Mouse (Mus musculus): Measurements from ENCODE around the gene Prr29. TPM values are rescaled to one million over a fixed set of nuclear protein-coding genes. Genes with fewer than 3 reads are reported as not detected.

The Prr29 gene
- polyA plus RNA-seq, 1 experiment from 2014 or later, result 0.92 TPM

DNA sequence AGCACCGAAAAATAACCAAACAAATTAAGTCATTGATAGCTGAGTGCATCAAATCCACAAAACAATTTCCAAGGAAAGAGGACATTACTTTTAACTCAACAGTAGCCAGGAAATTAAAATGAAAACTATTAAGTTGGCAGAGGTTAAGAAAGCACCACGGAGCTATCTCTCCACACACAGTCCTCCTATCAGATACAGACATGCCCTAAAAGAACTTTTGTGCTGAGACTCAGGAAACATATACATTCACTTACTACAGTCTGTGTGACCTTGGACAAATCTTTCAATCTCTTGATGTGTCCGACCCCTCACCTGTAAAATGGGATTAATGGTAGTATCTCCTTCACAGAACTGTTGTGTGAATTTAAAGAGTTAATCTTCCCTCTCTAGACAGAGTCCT, 21.1 kb downstream of the Prr29 start:
- H3K36me3 ChIP-seq (ENCODE audit: control insufficient read depth, insufficient read depth, low read length), result no peaks in the 10 kb centered on the region
- H3K27ac ChIP-seq (replicated peaks; ENCODE audit: low read depth, low read length), result no peak overlapping the region
- ATAC-seq (ENCODE audit: low read depth) (no peak), DNase-seq (ENCODE audit: low spot score) (no peak)
- H3K9me3 ChIP-seq (ENCODE audit: control insufficient read depth, low read length), result no peaks in the 10 kb centered on the region
- H3K4me2 ChIP-seq (ENCODE audit: low read depth, low read length), result no peak overlapping the region
- H3K27me3 ChIP-seq (replicated peaks; ENCODE audit: control insufficient read depth, insufficient read depth, low read length), result no peaks in the 10 kb centered on the region
- 88% methylated on average over 3 of the region's 3 CpGs for WGBS
- no peak overlapping the region for H3K9ac ChIP-seq (ENCODE audit: low read depth, low read length)
- H3K4me3 ChIP-seq (ENCODE audit: low read depth, low read length), result no peak overlapping the region
- peaks cover 10% of the 10 kb centered on the region; the same call in 1 of the 2 replicates for H3K4me1 ChIP-seq (ENCODE audit: control insufficient read depth, insufficient read depth, low read length)

DNA sequence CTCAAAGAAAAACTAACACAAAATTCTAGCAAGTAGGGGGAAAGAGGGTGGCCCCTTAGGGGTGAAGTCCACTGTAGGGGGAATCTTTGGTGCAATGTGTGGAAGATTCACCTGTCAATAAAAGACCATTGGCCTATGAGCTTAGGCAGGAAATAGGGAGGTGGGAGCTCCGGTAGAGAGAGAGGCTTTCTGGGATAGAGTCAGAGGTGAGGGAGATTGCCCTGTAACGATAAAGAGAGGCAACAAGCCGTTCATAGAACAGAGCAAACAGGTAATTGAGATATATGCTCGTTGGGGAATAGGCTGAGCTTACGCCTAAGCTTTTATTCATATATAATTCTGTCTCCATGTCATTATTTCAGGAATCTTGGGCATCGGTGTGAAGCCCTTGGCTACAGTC, 21.7 kb downstream of the Prr29 start:
- H3K27me3 ChIP-seq (replicated peaks; ENCODE audit: control insufficient read depth, insufficient read depth, low read length), result no peaks in the 10 kb centered on the region
- H3K9ac ChIP-seq (ENCODE audit: low read depth, low read length), result no peak overlapping the region
- WGBS, result 75% methylated on average over 6 of the region's 6 CpGs
- H3K4me1 ChIP-seq (ENCODE audit: control insufficient read depth, insufficient read depth, low read length), result peaks cover 10% of the 10 kb centered on the region; the same call in 1 of the 2 replicates
- H3K27ac ChIP-seq (replicated peaks; ENCODE audit: low read depth, low read length), result no peak overlapping the region
- DNase-seq (ENCODE audit: low spot score) (no peak), ATAC-seq (ENCODE audit: low read depth) (no peak)
- no peak overlapping the region for H3K4me3 ChIP-seq (ENCODE audit: low read depth, low read length)
- no peaks in the 10 kb centered on the region for H3K9me3 ChIP-seq (ENCODE audit: control insufficient read depth, low read length)
- no peaks in the 10 kb centered on the region for H3K36me3 ChIP-seq (ENCODE audit: control insufficient read depth, insufficient read depth, low read length)
- no peak overlapping the region for H3K4me2 ChIP-seq (ENCODE audit: low read depth, low read length)

DNA sequence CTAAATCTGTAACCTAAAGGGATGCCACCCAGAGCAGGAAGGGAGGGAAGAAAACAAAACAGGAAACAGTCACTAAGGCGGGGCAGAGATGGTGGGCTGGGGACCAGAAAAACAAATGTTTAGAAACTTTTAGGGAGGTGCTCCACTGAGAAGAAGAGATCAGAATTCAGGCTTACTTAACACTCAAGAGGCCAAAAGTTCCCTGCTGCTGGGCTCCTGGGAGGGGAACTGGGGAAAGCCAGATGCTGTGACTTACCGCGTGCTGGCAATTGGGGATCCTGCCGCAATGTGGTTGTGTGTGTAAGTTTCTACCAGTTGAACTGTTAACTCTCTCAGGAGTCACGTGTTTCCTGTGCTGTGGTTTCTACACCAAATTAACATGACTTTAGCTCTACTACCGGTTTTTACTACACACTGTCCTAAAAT, 22.5 kb downstream of the Prr29 start, which contains the start of gene Icam2:
TSS of gene Icam2 (minus strand) at position 285 of the 426 bp plus-strand sequence.
- Histone ChIP-seq H3K4me2 (ENCODE audit: low read depth, low read length) (no peak within 1 kb of the TSS), H3K36me3 (ENCODE audit: control insufficient read depth, insufficient read depth, low read length) (no peaks in the 10 kb centered on the region), H3K9ac (ENCODE audit: low read depth, low read length) (no peak within 1 kb of the TSS), H3K4me3 (ENCODE audit: low read depth, low read length) (no peak within 1 kb of the TSS), H3K27ac (replicated peaks; ENCODE audit: low read depth, low read length) (no peak within 1 kb of the TSS), H3K27me3 (replicated peaks; ENCODE audit: control insufficient read depth, insufficient read depth, low read length) (no peaks in the 10 kb centered on the region), H3K4me1 (ENCODE audit: control insufficient read depth, insufficient read depth, low read length) (peaks cover 10% of the 10 kb centered on the region; the same call in 1 of the 2 replicates), H3K9me3 (ENCODE audit: control insufficient read depth, low read length) (no peaks in the 10 kb centered on the region)
- ATAC-seq (ENCODE audit: low read depth), result no peak
- DNase-seq (ENCODE audit: low spot score), result no peak
- 72% methylated on average over 6 of the region's 6 CpGs for WGBS

DNA sequence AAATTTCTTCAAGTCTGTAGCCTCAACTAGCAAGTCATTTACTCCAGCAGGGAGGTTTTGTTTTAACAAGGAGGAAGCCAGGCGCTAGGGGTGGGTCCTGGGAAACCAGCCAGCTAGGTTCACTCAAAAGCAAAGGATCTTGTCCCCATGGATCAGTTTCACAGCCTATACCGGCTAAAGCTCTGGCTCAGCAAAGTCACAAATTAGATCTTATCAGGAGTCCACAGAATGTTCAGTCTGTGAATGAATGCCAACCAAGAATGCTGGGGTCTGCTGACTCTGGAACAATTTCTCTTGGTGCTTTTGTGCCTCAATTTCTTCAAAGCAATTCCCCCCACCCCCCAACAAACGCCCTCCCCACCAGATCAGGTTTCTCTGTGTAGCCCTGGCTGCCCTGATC, 24.3 kb downstream of the Prr29 start:
- 0 out of 2 replicates have a peak, but pooled peaks cover 4% of the 10 kb centered on the region for H3K36me3 ChIP-seq (ENCODE audit: control insufficient read depth, insufficient read depth, low read length)
- H3K27ac ChIP-seq (replicated peaks; ENCODE audit: low read depth, low read length), result peak overlapping the region; percentile 52
- H3K9ac ChIP-seq (ENCODE audit: low read depth, low read length), result no peak overlapping the region
- peak; percentile 72 for DNase-seq (ENCODE audit: low spot score)
- no peak overlapping the region for H3K4me2 ChIP-seq (ENCODE audit: low read depth, low read length)
- H3K4me1 ChIP-seq (ENCODE audit: control insufficient read depth, insufficient read depth, low read length), result peaks cover 10% of the 10 kb centered on the region; the same call in 1 of the 2 replicates
- 7% methylated on average over 3 of the region's 3 CpGs for WGBS
- H3K27me3 ChIP-seq (replicated peaks; ENCODE audit: control insufficient read depth, insufficient read depth, low read length), result no peaks in the 10 kb centered on the region
- no peak overlapping the region for H3K4me3 ChIP-seq (ENCODE audit: low read depth, low read length)
- 0 out of 2 replicates have a peak, but pooled peaks have one; percentile 26 for ATAC-seq (ENCODE audit: low read depth)
- H3K9me3 ChIP-seq (ENCODE audit: control insufficient read depth, low read length), result no peaks in the 10 kb centered on the region

DNA sequence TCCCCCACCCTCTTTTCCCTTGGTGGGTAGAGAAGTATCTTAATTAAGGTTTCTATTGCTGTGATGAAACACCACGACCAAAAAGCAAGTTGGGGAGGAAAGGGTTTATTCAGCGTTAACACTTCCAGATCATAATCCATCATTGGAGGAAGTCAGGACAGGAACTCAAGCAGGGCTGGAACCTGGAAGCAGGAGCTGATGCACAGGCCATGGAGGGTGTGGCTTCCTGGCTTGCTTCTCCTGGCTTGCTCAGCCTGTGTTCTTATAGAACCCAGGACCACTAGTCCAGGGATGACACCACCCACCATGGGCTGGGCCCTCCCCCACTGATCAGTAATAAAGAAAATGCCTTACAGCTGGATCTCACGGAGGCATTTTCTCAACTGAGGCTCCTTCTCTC, 25.5 kb downstream of the Prr29 start:
- Histone ChIP-seq H3K36me3 (ENCODE audit: control insufficient read depth, insufficient read depth, low read length) (0 out of 2 replicates have a peak, but pooled peaks cover 4% of the 10 kb centered on the region), H3K4me1 (ENCODE audit: control insufficient read depth, insufficient read depth, low read length) (peaks cover 10% of the 10 kb centered on the region; the same call in 1 of the 2 replicates), H3K9me3 (ENCODE audit: control insufficient read depth, low read length) (no peaks in the 10 kb centered on the region), H3K27me3 (replicated peaks; ENCODE audit: control insufficient read depth, insufficient read depth, low read length) (no peaks in the 10 kb centered on the region), H3K4me3 (ENCODE audit: low read depth, low read length) (no peak overlapping the region), H3K4me2 (ENCODE audit: low read depth, low read length) (no peak overlapping the region), H3K9ac (ENCODE audit: low read depth, low read length) (no peak overlapping the region), H3K27ac (replicated peaks; ENCODE audit: low read depth, low read length) (no peak overlapping the region)
- 55% methylated on average over 3 of the region's 3 CpGs for WGBS
- ATAC-seq (ENCODE audit: low read depth), result no peak
- no peak for DNase-seq (ENCODE audit: low spot score)

DNA sequence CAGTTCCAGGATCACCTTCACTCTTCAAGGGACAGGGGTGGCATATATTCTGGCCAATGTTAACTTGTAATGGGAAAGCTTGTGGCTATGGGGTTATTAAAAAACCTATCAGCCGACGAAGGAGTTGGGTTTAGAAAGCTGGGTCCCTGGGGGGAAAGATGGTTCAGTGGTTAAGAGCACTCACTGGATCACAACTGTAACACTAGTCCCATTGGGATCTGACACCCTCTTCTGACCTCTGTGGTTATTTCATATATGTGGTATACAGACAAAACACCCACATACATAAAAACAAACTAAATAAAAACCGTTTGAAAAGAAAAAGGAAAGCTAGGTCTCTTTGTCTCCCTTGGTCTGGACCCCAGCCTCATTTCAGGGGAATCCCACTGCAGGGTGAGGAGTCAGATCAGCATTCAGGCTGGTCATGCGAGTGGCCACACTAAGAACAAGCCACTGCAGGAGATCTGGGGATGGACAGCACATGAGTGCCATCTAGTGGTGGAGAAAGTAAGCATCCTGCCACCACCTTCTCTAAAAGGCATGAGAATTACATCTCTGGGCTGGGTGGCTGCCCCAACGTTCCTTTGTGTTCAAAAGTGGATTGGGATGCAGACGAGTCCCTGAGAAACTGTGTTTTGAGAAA, 26.4 kb downstream of the Prr29 start:
- Histone ChIP-seq H3K9ac (ENCODE audit: low read depth, low read length) (no peak overlapping the region), H3K4me3 (ENCODE audit: low read depth, low read length) (no peak overlapping the region), H3K4me2 (ENCODE audit: low read depth, low read length) (no peak overlapping the region), H3K9me3 (ENCODE audit: control insufficient read depth, low read length) (no peaks in the 10 kb centered on the region), H3K36me3 (ENCODE audit: control insufficient read depth, insufficient read depth, low read length) (0 out of 2 replicates have a peak, but pooled peaks cover 4% of the 10 kb centered on the region), H3K4me1 (ENCODE audit: control insufficient read depth, insufficient read depth, low read length) (peaks cover 10% of the 10 kb centered on the region; the same call in 1 of the 2 replicates), H3K27me3 (replicated peaks; ENCODE audit: control insufficient read depth, insufficient read depth, low read length) (no peaks in the 10 kb centered on the region), H3K27ac (replicated peaks; ENCODE audit: low read depth, low read length) (no peak overlapping the region)
- ATAC-seq (ENCODE audit: low read depth) (peak; percentile 78), DNase-seq (ENCODE audit: low spot score) (peak; percentile 79)
- 30% methylated on average over 6 of the region's 6 CpGs for WGBS

DNA sequence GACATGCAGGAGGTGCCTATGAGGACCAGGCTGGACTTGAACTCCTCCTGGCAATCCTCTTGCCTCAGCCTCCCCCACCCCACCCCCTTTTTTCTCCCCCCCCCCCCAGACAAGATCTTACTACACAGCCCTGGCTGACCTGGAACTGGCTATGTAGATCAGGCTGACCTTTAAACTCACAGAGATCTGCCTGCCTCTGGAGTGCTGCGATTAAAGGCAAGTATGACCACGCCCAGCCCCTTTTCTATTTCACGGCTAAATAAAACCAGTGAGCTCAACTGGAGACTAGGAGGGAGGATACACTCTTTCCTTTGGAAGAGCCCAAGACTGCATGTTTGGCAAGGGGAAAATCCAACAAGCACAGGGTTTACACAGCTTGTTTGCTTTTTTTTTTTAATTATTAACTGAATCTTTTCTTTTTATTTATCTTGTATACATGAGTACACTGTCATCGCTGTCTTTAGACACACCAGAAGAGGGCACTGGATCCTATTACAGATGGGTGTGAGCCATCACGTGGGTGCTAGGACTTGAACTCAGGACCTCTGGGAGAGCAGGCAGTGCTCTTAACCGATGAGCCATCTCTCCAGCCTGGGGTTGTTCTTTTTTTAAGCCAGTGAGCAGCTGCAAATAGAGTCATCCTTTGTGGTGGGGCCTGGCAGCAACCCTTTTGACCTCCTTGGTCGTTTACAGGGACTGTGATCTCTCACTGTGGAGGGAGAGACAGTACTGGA, 27.5 kb downstream of the Prr29 start:
- WGBS, result 61% methylated on average over 7 of the region's 7 CpGs
- no peak for ATAC-seq (ENCODE audit: low read depth)

DNA sequence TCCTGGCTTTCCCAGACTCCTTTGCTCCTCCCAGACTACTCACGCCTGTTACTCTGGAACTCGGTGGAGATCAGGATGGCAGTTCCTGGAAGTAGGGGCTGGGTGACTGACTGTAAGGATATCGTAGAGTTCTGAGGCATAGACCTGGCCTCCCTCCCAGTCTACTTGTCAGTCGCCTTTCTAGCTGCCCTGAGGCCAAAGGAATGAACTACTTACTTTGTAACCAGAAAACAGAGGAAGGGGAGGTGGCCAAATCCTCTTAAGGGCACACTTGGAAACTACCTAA, 28.0 kb downstream of the Prr29 start:
- no peak for DNase-seq (ENCODE audit: low spot score)
- Histone ChIP-seq H3K9me3 (ENCODE audit: control insufficient read depth, low read length) (no peaks in the 10 kb centered on the region), H3K4me2 (ENCODE audit: low read depth, low read length) (no peak overlapping the region), H3K4me3 (ENCODE audit: low read depth, low read length) (no peak overlapping the region), H3K4me1 (ENCODE audit: control insufficient read depth, insufficient read depth, low read length) (peaks cover 10% of the 10 kb centered on the region; the same call in 1 of the 2 replicates), H3K27me3 (replicated peaks; ENCODE audit: control insufficient read depth, insufficient read depth, low read length) (no peaks in the 10 kb centered on the region), H3K36me3 (ENCODE audit: control insufficient read depth, insufficient read depth, low read length) (0 out of 2 replicates have a peak, but pooled peaks cover 8% of the 10 kb centered on the region), H3K9ac (ENCODE audit: low read depth, low read length) (no peak overlapping the region), H3K27ac (replicated peaks; ENCODE audit: low read depth, low read length) (no peak overlapping the region)
- ATAC-seq (ENCODE audit: low read depth), result no peak
- 31% methylated on average over 4 of the region's 4 CpGs for WGBS

More for the DNA sequence above, 27.5 kb downstream of the Prr29 start:
- no peak overlapping the region for H3K27ac ChIP-seq (replicated peaks; ENCODE audit: low read depth, low read length)
- no peak overlapping the region for H3K4me2 ChIP-seq (ENCODE audit: low read depth, low read length)
- 0 out of 2 replicates have a peak, but pooled peaks cover 4% of the 10 kb centered on the region for H3K36me3 ChIP-seq (ENCODE audit: control insufficient read depth, insufficient read depth, low read length)
- H3K9ac ChIP-seq (ENCODE audit: low read depth, low read length), result no peak overlapping the region
- DNase-seq (ENCODE audit: low spot score), result no peak
- no peak overlapping the region for H3K4me3 ChIP-seq (ENCODE audit: low read depth, low read length)
- no peaks in the 10 kb centered on the region for H3K9me3 ChIP-seq (ENCODE audit: control insufficient read depth, low read length)
- H3K27me3 ChIP-seq (replicated peaks; ENCODE audit: control insufficient read depth, insufficient read depth, low read length), result no peaks in the 10 kb centered on the region
- peaks cover 10% of the 10 kb centered on the region; the same call in 1 of the 2 replicates for H3K4me1 ChIP-seq (ENCODE audit: control insufficient read depth, insufficient read depth, low read length)

Data from embryonic facial prominence, embryonic 14.5 days (tissue).